Mouse (Mus musculus) kidney, postnatal 25 days (tissue): ENCODE measurements at regions not wholly inside any gene's neighbourhood (a gene's known extent, or its start where the extent isn't known, plus 50 kb on each side); places are given as distances from the start of the nearest gene placed in this dataset.

ENCODE experiments used
- DNase-seq, 2 experiments: peaks; one replicate each; pipeline ENCODE4 v3.0.0; 2021; ENCODE audit warnings: mixed read lengths in 2 of 2

DNA sequence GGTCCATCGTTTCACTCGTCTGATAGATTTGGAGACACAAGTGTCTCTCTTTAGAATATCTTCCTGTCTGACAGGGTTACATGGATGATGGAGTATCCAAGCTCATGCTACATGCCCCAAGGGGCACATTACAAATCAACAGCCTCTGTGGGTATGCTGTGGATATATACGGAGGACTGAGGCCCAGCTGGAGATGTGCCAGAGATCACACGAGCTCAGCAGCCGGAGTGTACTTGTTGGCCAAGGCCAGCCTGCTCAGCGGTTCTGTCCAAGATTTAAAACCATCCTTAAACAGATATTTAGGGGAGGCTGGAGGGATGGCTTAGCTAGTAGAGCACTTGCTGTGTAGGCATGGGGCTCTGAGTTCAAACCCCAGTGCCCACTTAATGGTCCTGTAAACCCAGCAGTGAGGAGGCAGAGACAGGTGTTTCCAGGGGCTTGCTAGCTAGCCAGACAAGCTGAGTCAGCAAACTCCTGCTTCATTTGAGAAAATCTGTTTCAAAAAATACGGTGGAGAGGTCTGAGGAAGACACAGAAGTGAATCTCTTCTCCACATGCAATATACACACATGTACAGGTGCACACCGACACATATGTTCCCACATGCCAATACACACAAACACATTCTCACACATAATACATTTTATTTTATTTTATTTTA lies 85.6 kb upstream of the Aldh1b1 start:
- DNase-seq, result no peak

DNA sequence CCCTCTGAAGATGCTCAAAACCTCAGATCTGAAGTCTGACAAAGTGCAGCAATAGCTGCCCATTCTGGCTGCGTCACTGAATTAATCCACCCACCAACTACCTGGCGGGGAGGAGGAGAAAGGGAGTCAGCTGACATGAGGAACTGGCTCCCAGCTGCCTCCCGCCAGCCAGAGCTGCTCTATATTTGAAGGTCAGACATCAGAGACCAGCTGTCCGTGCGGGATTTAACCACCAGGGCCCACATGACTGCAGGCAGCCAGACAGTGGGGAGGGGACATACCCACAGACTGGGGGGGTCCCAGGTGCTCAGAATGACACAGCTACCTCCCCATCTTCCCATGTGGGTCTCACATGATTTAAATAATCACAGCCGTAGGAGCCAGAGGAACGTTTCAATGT lies 94.8 kb upstream of the Aldh1b1 start:
- DNase-seq, result peak; percentile 4 to 48

- no peak for DNase-seq
Observed at GRCm38 (mm10) chr4:45699601-45700000, 99.2 kb upstream of the Aldh1b1 start.

- no peak for DNase-seq
Observed at GRCm38 (mm10) chr4:45695239-45695638, 103.6 kb upstream of the Aldh1b1 start.

GRCm38 (mm10) chr4:45689991-45690916 lies 108.6 kb upstream of the Aldh1b1 start:
- DNase-seq, result no peak

DNA sequence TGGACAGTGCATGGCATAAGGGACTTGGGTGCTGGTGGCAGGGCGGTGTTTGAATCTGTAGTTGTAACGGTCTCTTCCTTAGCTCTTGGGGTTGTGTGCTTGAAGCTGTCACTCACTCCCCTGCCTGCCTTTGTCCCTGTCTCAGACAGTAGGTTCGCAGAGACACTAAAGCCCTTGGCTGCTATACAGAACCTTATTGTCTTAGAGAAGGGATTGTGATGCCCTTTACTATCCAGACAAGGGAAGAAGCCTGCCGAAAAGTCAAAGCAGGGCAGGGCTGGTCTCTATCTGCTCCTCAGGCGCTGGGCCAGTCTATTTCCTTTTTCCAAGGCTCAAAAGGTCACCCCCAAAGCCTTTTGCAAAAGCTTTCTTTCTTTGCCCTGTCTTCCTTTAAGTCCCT lies 109.2 kb upstream of the Aldh1b1 start:
- no peak for DNase-seq

DNA sequence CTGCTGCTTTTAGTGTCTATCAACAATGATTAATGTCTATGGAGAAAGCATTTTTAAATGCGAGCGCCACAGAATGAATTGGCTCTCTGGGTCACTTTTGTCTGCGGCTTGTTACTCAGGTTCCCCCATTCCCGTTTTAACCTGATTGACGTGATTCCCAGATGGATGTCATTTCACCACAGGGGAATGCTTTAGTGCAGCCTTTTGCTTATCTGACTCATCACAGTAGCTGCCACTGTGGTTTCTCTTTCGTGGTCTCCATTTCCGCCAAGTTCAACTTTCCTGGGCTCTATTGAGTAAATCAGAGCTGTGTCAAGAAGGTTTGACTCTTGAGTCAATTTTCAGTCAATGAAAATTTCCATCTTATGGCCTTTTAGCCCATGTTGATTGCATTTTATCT lies 110.6 kb upstream of the Aldh1b1 start:
- DNase-seq, result no peak

- DNase-seq, result no peak
Observed at GRCm38 (mm10) chr4:45685031-45685430, 113.8 kb upstream of the Aldh1b1 start.

DNA sequence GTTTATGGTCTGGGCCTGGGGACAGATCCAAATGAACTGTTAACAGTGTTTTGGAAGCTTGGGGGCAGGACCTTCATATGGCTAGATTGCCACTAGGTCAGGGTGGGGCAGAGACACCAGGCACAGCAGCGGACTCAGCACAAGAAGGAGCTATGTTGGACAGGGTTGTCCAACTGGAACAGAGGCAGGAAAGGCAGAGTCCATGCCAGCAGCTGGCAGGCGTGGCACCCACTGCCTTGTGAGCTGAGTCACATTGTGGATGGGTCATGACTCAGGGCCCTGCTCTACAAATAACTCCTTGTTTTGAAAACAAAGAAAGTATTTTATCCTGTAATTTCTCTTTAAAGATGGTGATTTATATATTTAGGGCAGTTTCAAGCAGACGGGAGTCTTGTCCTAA lies 115.6 kb upstream of the Aldh1b1 start:
- DNase-seq, result peak; percentile 13 to 63

DNA sequence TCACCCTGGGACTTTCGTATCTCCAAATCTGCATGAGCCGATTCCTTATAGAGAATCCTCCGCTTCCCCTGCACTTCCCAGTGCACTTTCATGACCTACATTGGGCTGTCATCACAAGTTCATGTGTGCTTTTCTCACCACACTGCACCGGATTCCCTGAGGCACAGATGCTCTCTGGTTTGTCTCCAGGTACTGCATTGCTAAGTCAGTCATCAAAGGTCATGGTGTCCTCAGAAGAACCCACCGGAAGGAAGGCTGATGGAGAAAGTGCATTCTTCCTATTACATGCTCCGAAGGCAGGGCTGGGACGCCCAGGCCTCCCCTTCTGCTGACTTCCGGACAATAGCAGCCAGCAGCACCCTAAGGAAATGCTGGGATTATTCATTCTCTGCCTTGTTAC lies 116.1 kb upstream of the Aldh1b1 start:
- no peak for DNase-seq

GRCm38 (mm10) chr4:45676137-45676536 lies 122.7 kb upstream of the Aldh1b1 start:
- DNase-seq, result peak; percentile 38 to 63

- no peak for DNase-seq
Observed at GRCm38 (mm10) chr4:45674291-45674690, 124.5 kb upstream of the Aldh1b1 start.

GRCm38 (mm10) chr4:45673081-45673819 lies 125.6 kb upstream of the Aldh1b1 start:
- no peak for DNase-seq

DNA sequence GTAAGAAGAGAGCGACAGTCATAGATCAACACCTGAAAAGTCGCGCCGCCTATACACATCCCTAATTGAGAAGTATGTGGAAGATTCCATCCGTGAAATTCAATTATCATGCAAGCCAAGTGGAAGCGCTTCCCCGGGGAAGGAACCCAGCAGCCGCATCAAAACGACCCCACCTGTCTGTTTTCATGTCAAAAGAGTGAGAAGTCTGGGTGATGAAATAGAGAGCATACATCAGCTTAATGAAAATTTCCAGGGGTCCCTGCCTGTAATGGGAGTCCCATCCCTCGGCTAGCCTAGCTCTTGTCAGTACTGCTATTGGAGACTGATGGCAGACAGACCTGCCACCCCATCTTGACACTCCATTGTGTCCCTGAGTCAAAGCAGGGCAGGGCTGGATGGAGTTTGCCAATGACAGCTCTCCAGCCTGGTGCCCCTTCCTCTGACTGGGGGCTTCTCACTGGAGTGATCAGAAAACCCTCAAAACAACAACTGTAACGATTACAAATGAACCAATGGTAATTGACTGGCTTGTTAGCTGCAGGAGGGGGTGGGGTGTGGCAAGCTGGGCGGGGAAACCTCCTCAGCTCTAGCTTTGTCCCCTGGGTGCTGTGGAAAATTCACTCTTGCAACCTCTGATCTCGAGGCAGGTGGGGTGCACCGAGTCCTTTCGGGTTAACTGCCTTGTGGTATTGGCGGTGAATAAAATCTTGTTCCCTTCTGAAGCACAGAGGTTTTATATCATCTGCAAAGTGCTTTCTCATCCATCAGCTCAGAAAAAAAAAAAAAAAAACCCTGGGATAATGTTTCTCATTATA lies 126.4 kb upstream of the Aldh1b1 start:
- DNase-seq, result no peak

DNA sequence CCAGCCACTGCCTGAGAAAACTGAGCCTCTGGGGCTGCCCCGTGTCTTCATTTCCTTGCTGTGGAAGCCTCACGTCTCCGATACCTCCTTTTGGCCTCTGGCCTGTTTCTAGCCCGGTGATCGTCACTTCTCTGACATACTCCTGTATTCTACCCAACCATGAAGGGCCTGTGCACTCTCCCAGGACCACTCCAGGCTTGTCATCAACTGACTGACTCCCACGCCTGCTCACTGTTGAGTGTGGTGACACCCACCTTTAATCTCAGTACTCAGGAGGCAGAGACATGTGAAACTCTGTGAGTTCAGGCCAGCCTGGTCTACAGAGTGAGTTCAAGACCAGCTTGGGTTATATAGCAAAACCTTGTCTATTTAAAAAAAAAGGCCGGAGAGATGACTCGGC lies 132.1 kb upstream of the Shb start:
- no peak for DNase-seq

- no peak for DNase-seq
Observed at GRCm38 (mm10) chr4:45657350-45657978, 125.2 kb upstream of the Shb start.

- no peak for DNase-seq
Observed at GRCm38 (mm10) chr4:45655780-45656179, 123.5 kb upstream of the Shb start.

GRCm38 (mm10) chr4:45654804-45655155 lies 122.5 kb upstream of the Shb start:
- no peak for DNase-seq

DNA sequence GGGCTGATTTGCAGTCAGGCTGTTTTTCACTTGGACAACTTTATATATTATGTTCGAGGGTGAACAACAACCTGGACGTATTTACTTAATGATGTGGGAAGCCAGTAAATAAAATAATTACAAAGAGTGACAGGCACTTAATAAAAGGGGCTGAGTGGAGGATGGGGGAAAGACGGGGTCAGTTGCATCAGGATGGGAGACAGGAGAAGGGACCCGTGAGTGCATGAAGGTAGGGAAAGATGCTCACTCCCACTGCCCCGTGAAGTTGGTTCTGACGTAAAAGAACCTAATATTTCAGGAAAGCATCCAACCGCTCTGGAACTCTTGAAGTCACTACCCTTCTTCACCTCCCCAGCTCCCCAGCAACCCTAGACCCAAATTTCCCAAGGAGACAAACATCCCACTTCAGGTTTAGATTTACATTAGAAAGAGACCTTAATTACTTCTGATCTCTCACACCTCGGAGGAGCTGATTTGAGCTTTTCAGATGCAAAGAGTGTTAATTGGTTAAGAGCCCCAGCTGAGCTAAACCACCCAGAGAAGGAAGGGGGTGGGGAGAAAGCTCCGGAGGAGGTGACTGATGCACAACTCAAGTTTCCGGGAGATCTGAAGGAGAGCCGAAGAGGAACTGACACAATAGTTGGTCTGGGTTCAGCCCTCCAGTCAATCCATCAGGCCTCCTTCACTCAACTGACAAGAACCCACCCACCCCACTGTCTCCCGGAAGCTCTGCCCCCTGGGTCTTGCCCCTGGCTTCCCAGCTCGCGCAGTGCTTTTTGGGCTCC lies 121.9 kb upstream of the Shb start:
- DNase-seq, result no peak

GRCm38 (mm10) chr4:45648884-45649577 lies 116.8 kb upstream of the Shb start:
- no peak for DNase-seq

DNA sequence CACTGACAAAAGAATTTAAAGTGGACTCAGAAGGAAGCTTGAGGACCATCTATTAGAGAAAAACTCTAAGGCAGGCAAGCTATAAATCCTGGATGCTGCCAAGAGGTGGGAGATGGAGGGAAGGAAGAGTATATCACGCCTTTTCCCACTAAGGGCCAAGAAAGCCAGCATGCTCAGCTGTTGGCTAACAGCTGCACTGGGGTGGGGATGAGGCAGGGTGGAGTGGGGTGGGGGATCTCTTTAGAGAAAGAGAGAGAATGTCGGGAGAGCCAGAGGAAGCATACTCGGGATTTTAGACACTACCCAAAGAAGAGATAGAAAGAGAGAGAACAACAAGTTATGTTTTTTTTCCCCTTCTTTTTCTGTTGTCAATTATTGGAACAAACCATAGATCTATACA lies 115.2 kb upstream of the Shb start:
- DNase-seq, result no peak
